Mouse (Mus musculus) thymus, adult 2 months (tissue): Measurements from ENCODE around the gene Arl8b.

Experiments used
- CTCF ChIP-seq: fragments of 200-500 bp; IDR thresholded peaks from 2 replicates; pipeline ENCODE4 v1.5.1; 2012; ENCODE audit warnings: mild to moderate bottlenecking, control low read depth, low read length, moderate library complexity, borderline replicate concordance; ENCODE audit not compliant: control insufficient read depth, poor library complexity, insufficient read depth; ENCODE audit errors: extremely low read depth
- POLR2A ChIP-seq: fragments of 200-500 bp; IDR thresholded peaks from 2 replicates; pipeline ENCODE4 v1.6.1; 2012; ENCODE audit warnings: mild to moderate bottlenecking, low read length, control low read depth, moderate library complexity; ENCODE audit not compliant: control insufficient read depth, poor library complexity, insufficient read depth; ENCODE audit errors: extremely low read depth

DNA sequence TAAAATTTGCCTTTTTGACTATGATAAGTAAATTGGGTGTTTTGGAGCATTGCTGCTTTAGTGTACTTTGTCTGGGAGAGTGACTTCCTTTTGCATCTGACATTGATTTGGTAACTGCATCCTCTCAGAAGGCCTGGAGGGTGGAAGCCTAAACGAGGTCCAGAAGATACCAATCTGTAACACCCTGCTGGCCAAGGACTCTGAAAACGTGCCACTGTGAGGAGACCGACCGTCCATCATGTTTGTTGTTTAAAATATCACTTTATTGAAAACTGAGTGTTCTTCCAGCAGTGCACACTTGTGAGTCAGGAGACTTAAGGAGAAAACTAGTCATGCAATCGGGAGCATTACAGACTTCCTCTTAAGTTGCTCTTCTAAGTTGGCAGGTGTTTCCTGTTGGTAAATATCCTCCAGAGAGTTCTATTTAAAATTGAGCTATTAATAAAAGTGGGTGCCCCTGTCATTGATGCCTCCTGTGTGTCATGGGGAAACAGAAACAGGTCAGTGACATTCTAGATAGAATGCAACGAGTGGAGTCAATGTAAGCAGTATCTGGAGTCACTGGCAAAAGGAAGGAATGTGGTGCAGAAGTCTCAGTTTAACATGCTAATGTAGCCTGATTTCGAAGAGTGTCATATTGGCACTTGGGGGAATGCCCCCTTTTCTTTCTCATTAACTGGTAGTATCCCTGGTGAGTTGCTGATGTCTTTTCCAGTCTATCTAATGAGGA, 42.1 kb downstream of the Arl8b start:
- TF ChIP-seq CTCF, result no peak
- TF ChIP-seq POLR2A, result no peak
